Mouse (Mus musculus): ENCODE measurements around the gene Nipa1. TPM values are rescaled to one million over a fixed set of nuclear protein-coding genes. Genes with fewer than 3 reads are reported as not detected.
A peak's percentile ranks its signal among the peaks of the same experiment; 100 is the strongest.

The Nipa1 gene
- total RNA-seq, 2 experiments from 2014 or later = 9.3 to 9.5 TPM

GRCm38 (mm10) chr7:56011018-56011333 lies 8.8 kb downstream of the Nipa1 start:
- no peak for DNase-seq (ENCODE audit: low spot score in 2 of 2)

GRCm38 (mm10) chr7:56010318-56011017 lies 9.3 kb downstream of the Nipa1 start:
- no peak for DNase-seq (ENCODE audit: low spot score in 2 of 2)

- DNase-seq (ENCODE audit: low spot score in 2 of 2) = no peak
Measured at GRCm38 (mm10) chr7:55998997-55999396, 20.8 kb downstream of the Nipa1 start.

GRCm38 (mm10) chr7:55995013-55995412 lies 24.7 kb downstream of the Nipa1 start:
- DNase-seq (ENCODE audit: low spot score in 2 of 2) = no peak

- DNase-seq (ENCODE audit: low spot score in 2 of 2) = no peak
Measured at GRCm38 (mm10) chr7:55991858-55992257, 27.9 kb downstream of the Nipa1 start.

- no peak for DNase-seq (ENCODE audit: low spot score in 2 of 2)
Measured at GRCm38 (mm10) chr7:55991129-55991528, 28.6 kb downstream of the Nipa1 start.

- DNase-seq (ENCODE audit: low spot score in 2 of 2) = peak; percentile 38 to 40
Measured at GRCm38 (mm10) chr7:55986526-55987214, 33.1 kb downstream of the Nipa1 start.

- no peak for DNase-seq (ENCODE audit: low spot score in 2 of 2)
Measured at GRCm38 (mm10) chr7:55984754-55985153, 35.0 kb downstream of the Nipa1 start.

- DNase-seq (ENCODE audit: low spot score in 2 of 2) = no peak
Measured at GRCm38 (mm10) chr7:55983107-55983506, 36.6 kb downstream of the Nipa1 start.

GRCm38 (mm10) chr7:55982010-55982700 lies 37.6 kb downstream of the Nipa1 start:
- DNase-seq (ENCODE audit: low spot score in 2 of 2) = no peak

GRCm38 (mm10) chr7:55981511-55981910 lies 38.2 kb downstream of the Nipa1 start:
- DNase-seq (ENCODE audit: low spot score in 2 of 2) = no peak

- no peak for DNase-seq (ENCODE audit: low spot score in 2 of 2)
Measured at GRCm38 (mm10) chr7:55974429-55974828, 45.3 kb downstream of the Nipa1 start.

- no peak for DNase-seq (ENCODE audit: low spot score in 2 of 2)
Measured at GRCm38 (mm10) chr7:55969415-55969814, 50.3 kb downstream of the Nipa1 start.

- DNase-seq (ENCODE audit: low spot score in 2 of 2) = no peak
Measured at GRCm38 (mm10) chr7:55968258-55968901, 51.4 kb downstream of the Nipa1 start.

GRCm38 (mm10) chr7:55966866-55967460 lies 52.8 kb downstream of the Nipa1 start:
- no peak for DNase-seq (ENCODE audit: low spot score in 2 of 2)

- peak; percentile 86 to 88 for DNase-seq (ENCODE audit: low spot score in 2 of 2)
Measured at GRCm38 (mm10) chr7:55962004-55962908, 57.5 kb downstream of the Nipa1 start, which contains the start of gene Nipa2. Gene Nipa2 (minus strand): TSS chr7:55962476.

- DNase-seq (ENCODE audit: low spot score in 2 of 2) = no peak
Measured at GRCm38 (mm10) chr7:55960506-55960905, 59.2 kb downstream of the Nipa1 start.

- no peak for DNase-seq (ENCODE audit: low spot score in 2 of 2)
Measured at GRCm38 (mm10) chr7:55959801-55960200, 60.0 kb downstream of the Nipa1 start.

- DNase-seq (ENCODE audit: low spot score in 2 of 2) = no peak
Measured at GRCm38 (mm10) chr7:55957916-55958315, 61.8 kb downstream of the Nipa1 start.

- DNase-seq (ENCODE audit: low spot score in 2 of 2) = no peak
Measured at GRCm38 (mm10) chr7:55957178-55957577, 62.6 kb downstream of the Nipa1 start.

Data from adrenal gland, postnatal 4 days (tissue).